Mouse (Mus musculus) lung, embryonic 15.5 days (tissue): ENCODE measurements at regions not wholly inside any gene's neighbourhood (a gene's known extent, or its start where the extent isn't known, plus 50 kb on each side); places are given as distances from the start of the nearest gene placed in this dataset.

Source experiments
- ATAC-seq: fragments of 200-750 bp; cut with Nextera tagmentation; 2 replicates; pipeline ENCODE4 v1.8.0; 2017; ENCODE audit warnings: moderate number of reproducible peaks, borderline replicate concordance; ENCODE audit not compliant: low FRiP score, low TSS enrichment; ENCODE audit errors: extremely low read depth
- H3K27ac ChIP-seq: fragments of 300-500 bp; sonication (generic); 2 replicates; pipeline ENCODE4 v1.5.1; 2015; ENCODE audit warnings: moderate library complexity, mild to moderate bottlenecking, inconsistent platforms
- H3K27me3 ChIP-seq: fragments of 300-500 bp; sonication (generic); 2 replicates; pipeline ENCODE4 v1.6.1; 2015; ENCODE audit warnings: inconsistent platforms
- H3K36me3 ChIP-seq: fragments of 300-500 bp; sonication (generic); 2 replicates; pipeline ENCODE4 v1.6.1; 2015; ENCODE audit warnings: inconsistent platforms
- H3K4me1 ChIP-seq: fragments of 300-500 bp; sonication (generic); 2 replicates; pipeline ENCODE4 v1.6.1; 2015; ENCODE audit warnings: inconsistent platforms
- H3K4me2 ChIP-seq: fragments of 300-500 bp; sonication (generic); 2 replicates; pipeline ENCODE4 v1.6.1; 2015; ENCODE audit warnings: inconsistent platforms, mild to moderate bottlenecking, moderate library complexity
- H3K4me3 ChIP-seq: fragments of 300-500 bp; sonication (generic); 2 replicates; pipeline ENCODE4 v1.5.1; 2015; ENCODE audit warnings: mild to moderate bottlenecking, inconsistent platforms
- H3K9ac ChIP-seq: fragments of 300-500 bp; sonication (generic); 2 replicates; pipeline ENCODE4 v1.6.1; 2015; ENCODE audit warnings: inconsistent platforms
- H3K9me3 ChIP-seq: fragments of 300-500 bp; sonication (generic); 2 replicates; pipeline ENCODE4 v1.6.1; 2016; ENCODE audit warnings: inconsistent platforms
- WGBS: fragments of 180-500 bp; shearing (Covaris S2); methylation state at CpG from one replicate; pipeline ENCODE4 v1.1.7; 2015; 5-methylcytosine and 5-hydroxymethylcytosine counted together

GRCm38 (mm10) chr11:110723971-110724370 is 243.9 kb upstream of the Kcnj16 start:
- H3K4me3 ChIP-seq = no peak overlapping the region
- ATAC-seq = no peak
- H3K27ac ChIP-seq = no peak overlapping the region
- no peaks in the 10 kb centered on the region for H3K27me3 ChIP-seq
- no peaks in the 10 kb centered on the region for H3K4me1 ChIP-seq
- no peak overlapping the region for H3K4me2 ChIP-seq
- H3K36me3 ChIP-seq = no peaks in the 10 kb centered on the region
- 83% methylated on average over 6 of the region's 6 CpGs for WGBS
- no peak overlapping the region for H3K9ac ChIP-seq
- H3K9me3 ChIP-seq = no peaks in the 10 kb centered on the region

- no peak overlapping the region for H3K9ac ChIP-seq
- no peaks in the 10 kb centered on the region for H3K4me1 ChIP-seq
- ATAC-seq = no peak
- H3K9me3 ChIP-seq = no peaks in the 10 kb centered on the region
- no peaks in the 10 kb centered on the region for H3K27me3 ChIP-seq
- no peak overlapping the region for H3K4me2 ChIP-seq
- WGBS = 68% methylated on average over 3 of the region's 3 CpGs
- H3K36me3 ChIP-seq = no peaks in the 10 kb centered on the region
- no peak overlapping the region for H3K27ac ChIP-seq
- no peak overlapping the region for H3K4me3 ChIP-seq
Observed at GRCm38 (mm10) chr11:110727357-110727961, 240.4 kb upstream of the Kcnj16 start.

GRCm38 (mm10) chr11:110731510-110731909 is 236.3 kb upstream of the Kcnj16 start:
- Histone ChIP-seq H3K4me1 (no peaks in the 10 kb centered on the region), H3K27me3 (no peaks in the 10 kb centered on the region), H3K27ac (no peak overlapping the region), H3K9me3 (no peaks in the 10 kb centered on the region), H3K9ac (no peak overlapping the region), H3K36me3 (no peaks in the 10 kb centered on the region), H3K4me3 (no peak overlapping the region), H3K4me2 (no peak overlapping the region)
- 61% methylated on average over 3 of the region's 3 CpGs for WGBS
- ATAC-seq = no peak

- H3K27me3 ChIP-seq = no peaks in the 10 kb centered on the region
Observed at GRCm38 (mm10) chr11:110774128-110774527, 193.7 kb upstream of the Kcnj16 start.

DNA sequence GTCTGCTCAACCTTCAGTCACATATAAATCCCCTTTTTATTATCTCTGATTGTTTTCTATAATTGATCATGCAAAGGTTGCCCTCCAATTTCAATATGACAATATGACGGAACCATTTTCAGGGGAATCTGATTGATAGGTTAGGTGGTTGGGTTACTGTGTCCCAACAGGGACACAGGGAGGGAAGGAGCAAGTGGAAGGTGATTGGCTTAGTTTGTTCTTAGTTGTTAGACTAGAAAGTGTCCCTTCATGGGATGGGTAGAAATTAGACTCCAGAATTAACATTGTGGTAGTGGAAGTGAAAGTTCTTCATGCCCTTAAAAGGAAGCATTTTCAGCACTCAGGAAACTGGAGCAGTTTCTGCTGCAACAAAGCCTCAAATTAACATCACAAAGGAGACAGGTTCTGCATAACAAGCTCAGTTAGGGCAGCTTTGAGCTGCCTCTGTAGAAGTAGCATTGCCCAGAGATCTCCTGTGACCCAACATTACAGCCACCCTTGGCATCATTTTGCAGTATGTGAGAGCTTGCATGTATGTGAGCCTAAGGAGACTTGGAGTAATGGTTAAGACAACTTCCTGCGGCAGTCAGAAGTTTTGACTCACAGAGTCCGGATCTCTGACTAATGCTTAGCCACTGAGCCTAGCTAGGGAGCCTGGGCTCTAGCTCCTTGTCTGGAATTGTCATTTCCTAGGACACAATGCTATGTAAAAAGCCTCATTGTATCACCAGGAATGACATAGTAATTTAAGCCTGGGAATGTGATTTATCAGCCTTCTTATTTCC is 186.1 kb upstream of the Kcnj16 start:
- 49% methylated on average over 3 of the region's 3 CpGs for WGBS
- no peaks in the 10 kb centered on the region for H3K9me3 ChIP-seq
- H3K4me3 ChIP-seq = no peak overlapping the region
- no peaks in the 10 kb centered on the region for H3K27me3 ChIP-seq
- no peak overlapping the region for H3K9ac ChIP-seq
- no peak for ATAC-seq
- no peaks in the 10 kb centered on the region for H3K36me3 ChIP-seq
- no peak overlapping the region for H3K27ac ChIP-seq
- no peak overlapping the region for H3K4me2 ChIP-seq
- H3K4me1 ChIP-seq = no peaks in the 10 kb centered on the region

More at GRCm38 (mm10) chr11:110774128-110774527, 193.7 kb upstream of the Kcnj16 start:
- H3K36me3 ChIP-seq = no peaks in the 10 kb centered on the region
- H3K4me3 ChIP-seq = no peak overlapping the region
- no peaks in the 10 kb centered on the region for H3K9me3 ChIP-seq
- no peak for ATAC-seq
- no peak overlapping the region for H3K27ac ChIP-seq
- H3K4me1 ChIP-seq = no peaks in the 10 kb centered on the region
- H3K4me2 ChIP-seq = no peak overlapping the region
- no peak overlapping the region for H3K9ac ChIP-seq

GRCm38 (mm10) chr11:110789537-110789936 is 178.3 kb upstream of the Kcnj16 start:
- WGBS = 22% methylated on average over 4 of the region's 4 CpGs
- no peaks in the 10 kb centered on the region for H3K36me3 ChIP-seq
- H3K9ac ChIP-seq = no peak overlapping the region
- 0 out of 2 replicates have a peak, but pooled peaks have one; percentile 39 for ATAC-seq
- no peak overlapping the region for H3K27ac ChIP-seq
- H3K9me3 ChIP-seq = no peaks in the 10 kb centered on the region
- no peaks in the 10 kb centered on the region for H3K4me1 ChIP-seq
- no peak overlapping the region for H3K4me2 ChIP-seq
- no peaks in the 10 kb centered on the region for H3K27me3 ChIP-seq
- H3K4me3 ChIP-seq = no peak overlapping the region

DNA sequence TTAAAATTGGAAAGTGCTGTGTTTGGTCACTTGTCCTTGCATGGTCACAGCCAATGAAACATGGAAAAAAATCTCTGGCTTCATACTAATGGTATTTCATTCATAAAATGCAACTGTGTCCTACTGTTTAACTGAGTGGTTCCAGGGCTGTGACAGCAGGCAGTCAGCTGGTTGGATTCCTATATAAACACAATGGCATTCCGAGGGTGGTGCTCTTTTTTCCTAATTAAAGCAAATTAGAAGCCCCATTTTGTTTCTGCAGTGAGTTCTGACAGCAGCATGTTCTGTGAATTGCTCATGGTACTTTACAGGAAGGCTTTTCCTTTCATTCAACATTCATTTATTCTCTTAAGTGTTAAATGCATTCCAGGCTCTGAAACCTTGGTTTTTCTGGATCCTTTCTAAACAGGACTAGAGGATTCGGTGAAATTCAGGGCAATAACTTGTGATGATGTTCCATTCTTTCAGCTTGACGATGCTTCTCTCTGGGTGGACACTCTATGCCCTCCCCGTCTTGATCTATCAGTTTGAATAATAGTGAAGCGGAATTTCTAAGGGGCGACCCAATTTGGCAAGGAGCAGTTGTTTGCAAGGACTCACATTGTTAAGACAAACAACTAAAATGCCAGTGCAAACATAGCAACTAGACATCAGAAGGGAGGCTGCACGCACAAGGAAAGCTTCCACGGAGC is 167.8 kb upstream of the Kcnj16 start:
- WGBS = 59% methylated on average over 8 of the region's 8 CpGs
- no peaks in the 10 kb centered on the region for H3K27me3 ChIP-seq
- no peak overlapping the region for H3K27ac ChIP-seq
- H3K9me3 ChIP-seq = no peaks in the 10 kb centered on the region
- H3K4me2 ChIP-seq = no peak overlapping the region
- no peak overlapping the region for H3K4me3 ChIP-seq
- no peaks in the 10 kb centered on the region for H3K36me3 ChIP-seq
- ATAC-seq = no peak
- H3K9ac ChIP-seq = no peak overlapping the region
- H3K4me1 ChIP-seq = no peaks in the 10 kb centered on the region

GRCm38 (mm10) chr11:110802013-110802412 is 165.8 kb upstream of the Kcnj16 start:
- H3K4me1 ChIP-seq = no peaks in the 10 kb centered on the region
- no peak for ATAC-seq
- no peak overlapping the region for H3K4me2 ChIP-seq
- H3K9ac ChIP-seq = no peak overlapping the region
- H3K36me3 ChIP-seq = no peaks in the 10 kb centered on the region
- H3K9me3 ChIP-seq = no peaks in the 10 kb centered on the region
- no peaks in the 10 kb centered on the region for H3K27me3 ChIP-seq
- no peak overlapping the region for H3K4me3 ChIP-seq
- no peak overlapping the region for H3K27ac ChIP-seq
- WGBS = 84% methylated on average over 7 of the region's 7 CpGs

DNA sequence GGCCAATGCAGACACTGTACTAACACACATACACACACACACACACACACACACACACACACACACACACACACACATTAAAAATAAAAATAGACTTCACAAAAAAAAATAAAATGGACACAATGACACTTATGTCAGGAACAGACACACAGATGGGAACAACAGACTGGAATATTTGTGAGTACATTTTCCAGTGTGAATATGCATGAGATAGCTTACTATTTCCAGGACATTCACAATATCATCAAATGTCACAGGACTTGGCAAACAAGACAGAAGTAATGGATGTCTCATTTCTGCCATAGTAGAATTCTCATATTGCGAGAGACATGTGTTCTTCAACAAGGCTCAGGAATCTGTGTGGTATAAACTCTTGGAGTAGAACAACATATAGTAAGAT is 163.8 kb upstream of the Kcnj16 start:
- Histone ChIP-seq H3K4me3 (no peak overlapping the region), H3K4me2 (no peak overlapping the region), H3K36me3 (no peaks in the 10 kb centered on the region), H3K27me3 (no peaks in the 10 kb centered on the region), H3K9ac (no peak overlapping the region), H3K4me1 (no peaks in the 10 kb centered on the region), H3K9me3 (no peaks in the 10 kb centered on the region), H3K27ac (no peak overlapping the region)
- ATAC-seq = no peak
- WGBS = 96% methylated on average over 1 of the region's 1 CpGs

GRCm38 (mm10) chr11:110813137-110813536 is 154.7 kb upstream of the Kcnj16 start:
- H3K4me3 ChIP-seq = no peak overlapping the region
- no peaks in the 10 kb centered on the region for H3K27me3 ChIP-seq
- H3K36me3 ChIP-seq = no peaks in the 10 kb centered on the region
- H3K4me1 ChIP-seq = no peaks in the 10 kb centered on the region
- WGBS = 78% methylated on average over 6 of the region's 6 CpGs
- no peaks in the 10 kb centered on the region for H3K9me3 ChIP-seq
- H3K9ac ChIP-seq = no peak overlapping the region
- no peak for ATAC-seq
- H3K4me2 ChIP-seq = no peak overlapping the region
- H3K27ac ChIP-seq = no peak overlapping the region

DNA sequence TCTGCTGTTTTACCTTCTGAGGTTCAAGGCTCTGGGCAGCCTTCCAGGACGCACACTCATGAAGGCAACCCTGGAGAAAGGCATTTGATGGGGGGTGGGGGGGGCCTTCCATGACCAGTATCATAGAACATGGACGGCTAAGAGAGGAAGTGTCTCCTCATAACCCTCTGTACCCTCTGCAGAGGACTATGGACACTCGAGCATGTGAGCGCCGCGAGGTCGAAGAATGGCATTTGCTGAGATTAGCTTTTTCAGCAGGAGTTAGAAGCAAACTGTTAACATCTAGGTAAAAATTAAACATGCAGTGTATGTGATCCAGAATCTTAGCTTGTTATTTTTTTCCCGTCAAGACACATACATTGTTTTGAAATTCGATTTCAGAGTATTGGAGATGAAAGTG is 153.1 kb upstream of the Kcnj16 start:
- Histone ChIP-seq H3K4me2 (no peak overlapping the region), H3K27ac (no peak overlapping the region), H3K9me3 (no peaks in the 10 kb centered on the region), H3K4me1 (no peaks in the 10 kb centered on the region), H3K27me3 (no peaks in the 10 kb centered on the region), H3K36me3 (no peaks in the 10 kb centered on the region), H3K4me3 (no peak overlapping the region), H3K9ac (no peak overlapping the region)
- no peak for ATAC-seq
- WGBS = 78% methylated on average over 9 of the region's 9 CpGs

DNA sequence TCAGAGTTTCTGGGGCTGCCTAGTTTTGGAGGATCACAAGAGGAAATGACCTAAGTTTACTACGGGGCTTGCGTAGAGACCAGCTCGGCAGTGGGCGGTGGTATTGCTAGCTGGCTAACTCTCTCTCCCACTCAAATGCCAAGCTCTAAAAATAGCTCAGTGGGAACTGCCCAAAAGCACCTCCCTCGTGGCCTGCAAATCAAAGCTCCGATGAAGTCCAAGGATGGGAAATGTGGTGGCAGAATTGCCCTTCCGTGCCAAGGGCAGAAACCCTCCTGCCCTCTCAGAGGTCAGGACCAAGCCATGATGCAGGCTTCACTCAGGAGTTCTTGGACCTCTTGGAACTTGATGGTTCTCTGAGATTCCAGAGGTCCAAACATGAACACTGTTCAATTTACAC is 152.6 kb upstream of the Kcnj16 start:
- H3K4me3 ChIP-seq = no peak overlapping the region
- H3K27me3 ChIP-seq = no peaks in the 10 kb centered on the region
- 55% methylated on average over 7 of the region's 7 CpGs for WGBS
- ATAC-seq = no peak
- H3K9ac ChIP-seq = no peak overlapping the region
- no peaks in the 10 kb centered on the region for H3K9me3 ChIP-seq
- no peak overlapping the region for H3K27ac ChIP-seq
- no peaks in the 10 kb centered on the region for H3K36me3 ChIP-seq
- no peaks in the 10 kb centered on the region for H3K4me1 ChIP-seq
- no peak overlapping the region for H3K4me2 ChIP-seq
